Mouse (Mus musculus): ENCODE measurements around the gene Atp9a. TPM values are rescaled to one million over a fixed set of nuclear protein-coding genes. Genes with fewer than 3 reads are reported as not detected.

Atp9a gene
- total RNA-seq, 2 experiments from 2014 or later = 448 to 467 TPM

DNA sequence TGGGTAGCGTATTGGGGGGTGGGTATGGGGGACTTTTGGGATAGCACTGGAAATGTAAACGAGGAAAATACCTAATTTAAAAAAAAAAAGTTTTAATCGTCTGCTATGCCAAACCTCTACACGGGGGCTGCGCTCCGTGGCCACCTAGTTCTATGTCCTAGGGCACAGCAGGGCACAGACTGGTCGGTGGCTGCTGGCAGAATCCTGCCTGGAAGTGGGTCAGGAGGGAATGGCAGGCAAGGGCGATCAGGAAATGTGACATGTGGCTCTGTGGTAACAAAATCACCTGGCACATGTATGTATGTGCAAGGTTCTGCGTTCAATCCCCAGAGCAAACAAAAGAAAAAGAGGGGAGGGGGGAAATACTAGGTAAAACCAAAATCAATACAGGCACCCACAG, 56.3 kb downstream of the Atp9a start:
- DNase-seq = no peak
- intact Hi-C loops (cut with DNase I) = no loop called here

DNA sequence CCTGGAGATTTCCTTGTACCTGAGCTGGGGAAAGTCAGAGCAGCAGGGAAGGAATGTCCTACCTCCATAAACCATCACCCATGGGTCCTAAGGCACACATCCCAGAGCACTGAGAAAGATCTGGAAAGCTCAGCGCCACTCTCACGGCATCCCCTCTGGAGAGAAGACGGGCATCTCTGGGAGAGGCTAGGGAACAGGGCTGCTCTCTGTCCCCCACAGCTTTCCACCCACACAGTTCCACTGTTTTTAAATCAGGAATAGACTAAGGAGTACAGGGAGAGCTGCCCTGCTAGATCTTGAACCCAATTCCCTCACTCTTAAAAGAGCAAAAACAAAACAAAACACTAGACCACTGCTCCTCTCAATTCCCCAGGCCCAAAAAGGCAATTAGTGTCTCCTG, 57.5 kb downstream of the Atp9a start:
- no peak for DNase-seq
- intact Hi-C loops (cut with DNase I) = no loop called here

DNA sequence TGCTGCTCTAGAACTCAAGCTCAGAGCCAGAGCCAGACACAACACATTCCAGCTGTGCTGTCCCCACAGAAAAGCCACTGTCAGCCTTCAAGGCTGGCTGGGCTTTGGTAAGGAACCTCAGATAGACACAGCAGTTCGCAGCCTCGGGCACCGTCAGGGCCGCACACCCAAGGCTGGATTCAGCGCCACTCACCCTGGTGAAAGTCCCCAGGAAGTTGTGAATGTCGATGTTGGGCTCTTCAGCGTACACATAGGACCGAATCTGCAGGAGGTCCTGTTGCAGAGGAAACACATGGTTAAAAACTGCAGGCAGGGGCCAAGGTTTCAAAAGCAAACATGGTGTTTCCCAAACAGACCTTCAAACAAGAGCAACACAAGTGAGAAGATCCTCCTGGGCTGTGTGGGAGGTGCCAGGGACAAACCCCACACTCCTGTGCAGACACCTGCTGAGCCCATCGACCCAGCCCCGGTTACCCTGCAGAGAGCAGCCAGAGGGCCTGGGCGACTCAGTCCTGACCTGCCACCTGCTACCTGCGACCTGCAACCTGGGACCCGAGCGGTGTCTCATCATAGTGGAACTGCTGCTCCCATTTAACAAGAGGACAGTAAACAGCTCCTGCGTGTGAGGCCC, 58.6 kb downstream of the Atp9a start:
- intact Hi-C loops (cut with DNase I) = no loop called here
- no peak for DNase-seq

DNA sequence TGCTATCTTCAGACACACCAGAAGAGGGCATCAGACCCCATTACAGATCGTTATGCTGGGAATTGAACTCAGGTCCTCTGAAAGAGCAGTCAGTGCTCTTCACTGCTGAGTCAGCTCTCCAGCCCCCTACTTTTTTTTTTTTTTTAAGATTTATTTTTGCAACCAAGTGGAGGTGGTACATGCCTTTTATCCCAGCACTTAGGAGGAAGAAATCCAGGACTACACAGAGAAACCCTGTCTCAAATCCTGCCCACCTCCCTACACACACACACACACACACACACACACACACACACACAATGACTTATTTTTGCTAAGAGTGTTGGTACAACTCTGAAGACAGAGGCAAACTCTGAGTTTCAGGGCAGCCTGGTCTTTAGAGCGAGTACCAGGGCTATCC, 59.5 kb downstream of the Atp9a start:
- intact Hi-C loops (cut with DNase I) = no loop called here
- DNase-seq = no peak

DNA sequence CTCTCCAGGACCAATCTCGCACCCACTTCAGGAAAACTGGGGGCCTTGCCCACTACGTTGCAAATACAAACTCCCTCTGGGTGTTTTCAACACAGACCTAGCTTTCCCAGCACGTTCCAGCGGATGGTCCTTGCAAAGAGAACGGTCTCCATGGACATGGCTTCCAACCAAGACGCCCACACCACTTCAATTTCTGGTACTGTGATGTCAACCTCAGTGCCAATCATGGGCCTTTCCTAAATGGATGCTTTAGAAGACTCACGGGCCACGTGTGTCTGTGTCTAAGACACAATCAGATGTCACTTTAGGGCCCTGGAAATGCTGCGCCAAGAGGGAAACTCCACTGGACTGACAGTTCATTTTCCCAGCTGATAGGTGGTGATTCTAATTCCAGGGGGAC, 60.7 kb downstream of the Atp9a start:
- DNase-seq = no peak
- intact Hi-C loops (cut with DNase I) = no loop called here

DNA sequence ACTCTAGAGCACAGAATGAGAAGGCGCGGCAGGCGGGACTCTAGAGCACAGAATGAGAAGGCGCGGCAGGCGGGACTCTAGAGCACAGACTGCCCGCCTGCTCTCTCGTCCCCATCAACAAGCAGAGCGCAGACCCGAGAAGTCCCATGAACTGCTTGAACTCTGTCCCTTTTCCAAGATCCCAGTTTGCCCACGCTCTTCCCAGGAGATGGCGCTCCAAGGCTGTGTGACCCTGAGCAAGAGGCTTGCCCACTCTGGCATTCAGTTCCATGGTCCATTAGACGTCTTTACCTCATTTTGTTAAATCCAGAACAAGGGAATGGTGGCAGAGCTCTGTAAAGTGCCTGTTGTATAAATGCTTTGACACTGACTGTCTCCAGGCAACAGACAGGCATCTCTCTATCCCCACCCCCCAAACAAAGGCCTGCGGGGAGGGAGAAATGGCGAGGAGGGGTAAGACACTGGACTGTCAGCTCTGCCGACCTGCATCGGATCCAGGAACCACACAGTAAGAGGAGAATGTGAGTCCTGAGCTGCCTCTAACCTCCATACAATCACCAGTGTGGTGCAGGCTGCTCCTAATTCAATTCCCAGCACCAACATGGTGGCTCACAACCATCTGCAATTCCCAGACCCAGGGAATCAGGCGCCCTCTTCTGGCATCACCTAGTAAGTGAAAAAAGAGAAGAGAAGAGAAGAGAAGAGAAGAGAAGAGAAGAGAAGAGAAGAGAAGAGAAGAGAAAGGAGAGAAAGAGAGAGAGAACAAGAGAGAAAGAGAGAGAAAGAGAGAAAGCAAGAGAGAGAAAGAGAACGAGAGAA, 62.6 kb downstream of the Atp9a start:
- intact Hi-C loops (cut with DNase I) = no loop called here
- peak; percentile 30 for DNase-seq

DNA sequence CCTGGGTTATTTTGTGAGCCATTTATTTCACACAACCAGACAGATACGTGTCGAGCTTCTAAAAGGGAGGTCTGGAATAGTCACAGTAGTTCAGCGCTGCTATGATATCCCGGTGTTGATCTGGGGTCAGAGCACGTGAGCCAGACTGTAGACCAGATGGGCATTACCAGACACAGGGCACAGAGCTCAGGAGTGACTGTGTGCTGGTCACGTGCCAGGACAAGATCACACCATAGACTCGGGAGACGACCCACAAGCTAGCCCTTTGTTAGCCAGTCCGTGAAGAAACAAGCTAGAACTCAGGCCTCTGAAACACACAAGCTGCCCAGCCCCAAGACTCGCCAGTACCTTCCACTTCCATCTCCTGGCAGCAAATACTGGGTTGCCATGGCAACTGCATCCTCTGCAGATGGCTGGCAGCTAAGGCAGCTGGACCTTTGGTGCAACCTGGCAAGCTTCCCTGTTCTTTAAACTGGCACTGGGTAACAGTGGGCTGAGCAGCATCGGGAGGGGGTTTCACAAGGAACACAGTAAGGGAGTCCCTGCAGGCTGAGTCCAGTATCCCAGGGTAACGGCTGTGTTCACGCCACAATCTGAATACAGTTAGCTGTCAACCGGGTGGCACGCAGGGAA, 63.4 kb downstream of the Atp9a start:
- intact Hi-C loops (cut with DNase I) = no loop called here
- peak; percentile 90 for DNase-seq

DNA sequence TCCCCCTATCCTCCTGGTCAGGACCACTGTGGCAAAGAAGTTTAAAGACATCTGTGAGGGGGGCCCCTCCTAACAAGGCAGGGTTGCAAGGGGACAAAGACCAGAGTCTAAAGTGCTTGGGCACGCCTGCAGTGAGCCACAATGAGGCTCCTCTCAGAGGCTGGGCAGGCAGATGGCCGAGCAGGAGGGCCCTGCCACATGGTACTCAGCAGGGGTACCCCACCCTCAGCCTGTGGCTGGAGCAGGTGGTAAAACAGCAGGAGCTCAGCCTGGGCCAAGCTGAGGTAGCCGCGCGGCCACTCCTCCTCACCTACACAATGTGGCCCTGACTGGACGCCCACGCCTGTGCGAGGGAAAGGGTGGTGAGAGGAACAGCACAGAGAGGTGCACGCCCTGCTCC, 64.6 kb downstream of the Atp9a start:
- intact Hi-C loops (cut with DNase I) = no loop called here
- DNase-seq = peak; percentile 80

DNA sequence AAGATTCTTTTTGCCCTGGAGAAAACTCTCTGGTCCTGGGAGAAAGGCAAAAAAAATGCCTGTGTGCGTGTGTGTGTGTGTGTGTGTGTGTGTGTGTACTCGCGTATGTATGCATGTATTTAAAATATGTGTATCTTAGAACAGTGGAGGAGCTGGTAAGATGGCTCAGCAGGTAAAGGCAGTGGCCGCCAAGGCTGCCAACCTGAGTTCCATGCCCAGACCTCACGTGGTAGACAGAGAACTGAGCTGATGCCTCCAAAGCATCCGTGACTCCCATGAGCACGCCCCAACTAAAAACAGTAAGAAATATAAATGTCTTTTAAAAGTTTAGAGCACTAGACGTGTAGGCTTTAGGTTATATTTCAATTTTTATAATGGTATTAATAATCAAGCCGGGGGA, 70.5 kb downstream of the Atp9a start:
- DNase-seq = no peak
- intact Hi-C loops (cut with DNase I) = no loop called here

DNA sequence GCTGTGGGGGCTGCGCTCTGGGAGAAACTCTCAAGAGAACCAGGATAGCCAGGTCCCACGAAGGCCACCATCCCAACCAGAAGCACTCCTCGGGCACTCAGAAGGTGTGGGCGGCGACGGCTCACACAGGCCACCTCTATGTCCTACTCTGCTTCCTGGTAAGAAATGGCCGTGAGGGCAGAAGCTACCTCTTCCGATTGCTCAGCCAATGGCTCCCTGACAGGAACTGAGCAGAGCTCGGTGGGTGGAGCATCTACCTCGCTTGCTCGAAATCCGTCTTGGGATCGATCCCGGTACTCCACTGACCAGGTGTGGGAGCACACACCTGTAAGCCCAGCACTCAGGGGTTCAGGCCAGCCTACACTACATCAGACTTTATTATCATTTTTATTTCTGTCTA, 72.0 kb downstream of the Atp9a start:
- intact Hi-C loops (cut with DNase I) = no loop called here

DNA sequence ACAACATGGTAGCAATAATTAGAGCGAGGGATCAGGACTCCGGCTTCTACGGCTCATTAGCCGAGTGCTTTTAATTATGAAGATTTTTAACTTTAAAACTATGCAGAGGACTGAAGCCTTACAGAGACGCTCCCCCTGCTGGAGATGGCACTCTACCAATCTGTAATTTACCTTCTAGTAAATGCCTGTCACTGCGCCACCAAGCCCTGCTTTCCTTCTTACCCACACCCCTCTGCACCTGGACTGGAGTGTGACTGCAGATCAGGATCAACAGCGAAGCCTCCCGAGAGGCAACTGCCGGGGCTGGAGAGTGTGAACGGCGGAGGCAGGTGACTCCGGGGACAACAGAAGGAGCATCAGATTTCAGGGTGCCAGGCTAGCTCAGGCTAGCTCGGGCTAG, 72.4 kb downstream of the Atp9a start:
- intact Hi-C loops (cut with DNase I) = no loop called here
- DNase-seq = no peak

More for the DNA sequence above, 72.0 kb downstream of the Atp9a start:
- DNase-seq = no peak

DNA sequence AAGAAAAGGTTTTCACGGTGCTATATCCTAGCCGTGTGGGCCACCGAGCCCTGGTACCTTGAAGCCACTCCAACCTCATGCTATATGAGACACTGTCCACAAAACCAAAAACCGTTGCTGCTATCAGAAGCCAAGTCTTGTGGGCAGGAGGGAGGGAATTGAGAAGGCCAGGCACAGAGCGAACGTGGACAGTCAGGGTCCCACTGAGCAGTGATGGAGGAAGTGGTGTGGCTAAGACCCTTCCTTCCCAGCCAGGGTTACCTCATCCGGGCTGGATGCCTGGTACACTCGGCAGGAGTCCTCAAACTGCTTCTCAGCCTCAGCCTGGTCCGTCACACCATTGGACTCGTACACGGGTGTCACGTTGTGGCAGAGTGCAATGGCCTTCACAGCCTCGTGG, 74.5 kb downstream of the Atp9a start:
- DNase-seq = no peak
- intact Hi-C loops (cut with DNase I) = no loop called here

DNA sequence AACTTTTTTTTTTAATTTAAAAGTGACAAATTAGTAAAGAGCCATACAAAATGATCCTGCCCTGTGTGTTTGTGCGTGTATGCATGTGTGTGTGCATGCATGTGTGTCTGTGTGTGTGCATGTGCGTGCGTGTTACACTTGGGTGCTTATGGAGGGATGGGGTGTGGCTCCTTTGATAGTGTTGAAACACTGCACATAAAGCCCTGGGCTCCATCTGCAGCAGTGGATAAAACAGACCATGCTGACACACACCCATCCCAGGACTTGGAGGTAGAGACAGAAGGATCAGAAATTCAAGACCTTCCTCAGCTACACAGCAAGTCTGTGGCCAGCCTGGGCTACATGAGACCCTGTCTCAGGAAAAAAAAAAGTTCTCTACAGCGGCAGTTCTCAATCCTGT, 76.5 kb downstream of the Atp9a start:
- DNase-seq = no peak
- intact Hi-C loops (cut with DNase I) = no loop called here

DNA sequence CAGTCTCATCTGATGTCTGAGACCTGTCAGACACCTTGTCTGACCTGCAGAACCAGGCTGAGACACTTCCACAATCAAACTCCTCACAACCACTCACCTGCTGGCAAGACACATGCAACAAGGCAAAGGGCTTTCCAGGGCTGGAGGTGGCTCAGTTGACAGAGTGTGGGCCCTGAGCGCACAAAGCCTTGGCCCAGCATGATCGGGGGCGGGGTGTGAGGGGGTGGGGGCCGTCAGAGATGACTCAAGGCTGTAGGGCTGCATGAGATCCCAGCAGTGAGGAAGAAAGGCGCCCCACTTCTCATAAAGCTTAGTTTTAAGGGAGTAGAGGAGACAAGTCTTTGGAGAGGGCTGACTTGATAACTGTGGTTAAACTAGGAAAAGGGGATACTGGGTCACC, 78.5 kb downstream of the Atp9a start:
- intact Hi-C loops (cut with DNase I) = no loop called here
- no peak for DNase-seq

DNA sequence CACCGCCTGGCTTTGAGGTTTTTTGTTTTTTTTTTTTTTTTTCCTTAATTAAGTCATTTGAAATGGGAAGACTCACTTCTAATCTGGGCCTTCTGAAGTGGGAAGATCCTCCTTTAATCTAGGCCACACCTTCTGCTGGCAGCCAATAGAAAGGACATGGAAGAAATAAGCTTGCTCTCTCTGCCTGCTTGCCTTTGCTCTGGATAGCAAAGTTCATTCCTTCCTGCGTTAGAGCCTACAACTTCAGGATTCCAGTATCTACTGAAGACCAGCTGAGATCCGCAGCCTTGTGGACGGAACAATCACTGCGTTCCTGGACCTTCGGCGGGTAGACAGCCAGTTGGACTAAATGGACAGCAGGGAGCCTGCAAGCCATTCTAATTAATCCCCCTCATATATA, 79.0 kb downstream of the Atp9a start:
- no peak for DNase-seq
- intact Hi-C loops (cut with DNase I) = no loop called here

DNA sequence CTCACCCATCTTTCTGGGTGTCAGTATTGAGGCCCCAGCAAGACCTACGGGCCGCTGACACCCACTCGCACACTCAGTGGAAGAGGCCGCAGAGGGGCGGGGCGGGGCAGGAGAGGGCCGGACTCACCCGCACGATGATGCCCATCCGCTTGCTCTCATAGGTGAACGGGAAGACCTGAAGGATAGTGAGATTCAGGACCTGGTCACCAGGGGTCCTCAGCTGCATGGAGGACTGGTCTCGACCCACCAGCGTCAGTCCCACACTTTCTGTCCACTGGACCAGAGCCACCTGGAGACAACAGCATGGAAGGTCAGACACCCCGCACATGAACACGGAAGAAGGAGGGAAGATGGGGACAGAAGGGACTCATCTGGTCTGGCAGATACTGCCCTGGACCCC, 80.4 kb downstream of the Atp9a start:
- no peak for DNase-seq
- intact Hi-C loops (cut with DNase I) = no loop called here

DNA sequence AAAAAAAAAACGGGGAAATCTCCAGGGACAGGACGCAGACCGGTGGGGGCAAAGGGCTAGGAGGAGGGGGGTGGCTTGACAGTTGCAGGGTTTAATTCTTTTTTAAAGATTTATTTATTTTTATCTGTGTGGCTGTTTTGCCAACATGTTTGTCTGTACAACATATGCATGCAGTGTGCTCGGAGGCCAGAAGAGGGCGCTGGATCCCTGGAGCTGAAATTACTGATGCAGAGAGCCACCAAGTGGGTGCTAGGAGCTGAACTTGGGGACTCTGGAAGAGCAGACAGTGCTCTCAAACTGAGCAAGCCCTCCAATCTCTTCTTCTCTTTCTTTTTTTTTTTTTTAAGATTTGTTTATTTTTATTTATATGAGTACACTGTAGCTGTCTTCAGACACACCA, 81.9 kb downstream of the Atp9a start:
- DNase-seq = no peak
- intact Hi-C loops (cut with DNase I) = no loop called here

DNA sequence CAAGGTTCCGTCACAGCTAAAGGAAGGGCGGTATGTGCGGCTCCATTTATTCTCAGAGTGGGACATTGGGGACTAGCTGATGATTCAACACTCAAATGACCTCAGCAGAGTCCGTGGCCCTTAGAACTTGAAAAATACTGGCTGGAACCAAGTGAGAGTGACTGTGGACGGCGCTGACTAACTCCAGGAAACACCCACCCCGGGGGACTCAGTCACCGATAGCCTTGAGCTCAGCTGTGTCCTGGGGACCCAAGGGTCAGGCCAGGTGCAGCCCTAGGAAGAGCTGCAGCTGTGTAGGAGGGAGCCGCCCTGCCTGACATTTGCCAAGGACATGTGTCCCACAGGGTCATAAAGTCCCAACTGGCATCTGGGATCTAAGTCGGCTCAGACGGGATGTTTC, 83.7 kb downstream of the Atp9a start:
- intact Hi-C loops (cut with DNase I) = no loop called here
- DNase-seq = no peak

DNA sequence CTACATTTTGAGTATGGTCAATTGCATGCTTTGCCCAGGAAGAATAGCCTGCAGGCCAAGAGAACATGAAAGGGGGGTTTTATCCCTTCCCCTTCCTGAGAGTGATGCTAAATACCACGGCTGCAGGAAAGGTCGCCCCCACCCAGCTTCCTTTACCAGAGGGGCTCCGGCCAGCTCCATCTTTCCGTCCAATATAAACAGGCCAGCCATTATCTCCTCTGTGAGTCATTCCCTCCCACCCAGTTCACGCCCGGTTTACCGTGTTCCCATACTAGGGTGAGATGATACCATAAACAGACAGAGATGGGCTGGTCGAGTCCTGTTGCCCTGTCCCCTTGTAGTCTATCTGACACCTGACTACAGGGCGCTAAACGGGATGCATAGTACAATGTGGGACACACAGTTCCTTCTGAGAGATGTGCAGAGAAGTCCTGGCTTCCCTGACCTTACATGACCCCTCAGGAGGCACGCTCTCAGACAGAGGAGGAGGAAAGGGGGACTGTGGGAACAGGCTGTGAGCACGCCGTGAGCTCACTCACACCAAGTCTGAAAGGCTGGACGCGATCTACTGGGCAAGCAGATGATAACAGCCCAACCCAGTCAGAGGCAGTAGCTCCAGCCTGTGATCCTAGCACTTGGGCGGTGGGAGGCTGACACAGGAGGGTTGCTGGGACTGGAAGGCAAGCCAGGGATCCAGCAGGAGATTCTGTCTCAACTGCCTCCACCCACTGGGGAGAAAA, 85.5 kb downstream of the Atp9a start:
- intact Hi-C loops (cut with DNase I) = no loop called here
- no peak for DNase-seq

DNA sequence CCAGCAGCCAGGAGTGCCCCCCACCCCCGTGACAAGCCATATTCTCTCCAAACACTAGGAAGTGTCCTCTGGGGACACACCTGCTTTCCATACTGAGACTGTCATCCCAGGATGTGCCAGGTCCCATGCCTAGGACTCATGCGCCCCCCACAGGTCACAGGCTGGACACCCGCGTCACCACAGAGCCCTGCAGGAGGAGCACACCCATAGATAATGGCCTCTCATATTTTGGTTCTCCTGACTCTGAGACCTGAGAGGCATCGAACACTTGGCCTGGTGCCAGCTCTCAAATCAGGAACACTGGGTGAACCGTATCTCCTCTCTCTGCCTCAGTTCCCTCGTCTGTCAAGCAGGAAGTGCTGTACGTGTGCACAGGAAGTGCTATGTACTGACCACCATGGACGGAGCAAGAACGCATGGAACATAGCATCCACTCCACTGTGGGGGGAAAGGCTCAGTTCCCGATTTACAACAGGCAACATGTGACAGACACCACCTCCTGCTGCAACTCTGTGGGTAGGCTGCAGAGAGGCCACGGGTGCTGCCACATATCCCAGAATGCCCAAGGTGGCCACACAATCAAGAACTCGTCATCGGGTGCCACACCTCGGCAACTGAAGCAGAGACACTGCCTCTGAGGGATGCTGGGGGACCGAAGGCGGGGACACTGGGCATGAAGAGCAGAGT, 87.1 kb downstream of the Atp9a start:
- intact Hi-C loops (cut with DNase I) = no loop called here
- peak; percentile 29 for DNase-seq

DNA sequence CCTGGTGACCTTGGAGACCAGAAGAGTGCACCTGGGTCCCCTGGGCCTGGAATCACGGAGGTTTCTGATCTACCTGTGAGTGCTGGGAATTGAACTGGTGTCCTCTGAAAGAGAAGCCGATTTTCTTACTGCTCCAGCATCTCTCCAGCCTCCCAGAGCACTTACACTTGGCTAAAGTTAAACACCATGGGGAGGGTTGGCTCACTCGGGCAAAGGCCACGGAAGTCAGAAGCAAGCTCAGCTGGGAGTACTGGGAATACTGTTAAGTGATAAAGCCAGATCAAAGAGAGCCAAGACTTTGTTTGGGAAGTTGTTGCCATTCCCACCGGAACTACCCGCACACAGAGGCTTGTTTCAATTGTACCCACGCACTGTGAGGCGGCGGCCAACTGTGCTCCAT, 87.7 kb downstream of the Atp9a start:
- intact Hi-C loops (cut with DNase I) = no loop called here
- DNase-seq = no peak
